Mouse (Mus musculus) CD8-positive naive resting alpha-beta T cell, adult 2 months (primary cell): ENCODE results near the gene Stk10.

Experiments
- DNase-seq, 2 experiments: peaks; one replicate each; pipeline ENCODE4 v3.0.0; 2022; ENCODE audit warnings: low read depth in 2 of 2, low spot score in 2 of 2

Stk10 gene

GRCm38 (mm10) chr11:32671480-32671879, 138.4 kb downstream of the Stk10 start:
- no peak for DNase-seq
